Mouse (Mus musculus): Measurements from ENCODE around the gene Cdc14b. TPM values are rescaled to one million over a fixed set of nuclear protein-coding genes. Genes with fewer than 3 reads are reported as not detected.

Cdc14b gene
- polyA plus RNA-seq, 1 experiment from 2014 or later, result 3.8 TPM

- WGBS, result 87% methylated on average over 4 of the region's 4 CpGs
- Histone ChIP-seq H3K27ac (no peak overlapping the region), H3K9ac (no peak overlapping the region), H3K4me2 (no peak overlapping the region), H3K4me3 (no peak overlapping the region), H3K36me3 (ENCODE audit: poor library complexity, severe bottlenecking) (peaks cover 15% of the 10 kb centered on the region), H3K9me3 (replicated peaks) (no peaks in the 10 kb centered on the region), H3K4me1 (peaks cover 8% of the 10 kb centered on the region), H3K27me3 (no peaks in the 10 kb centered on the region)
- ATAC-seq, result no peak
Observed at GRCm38 (mm10) chr13:64183583-64183982, 91.5 kb downstream of the Cdc14b start.

- no peak overlapping the region for H3K4me3 ChIP-seq
- no peak for ATAC-seq
- no peak overlapping the region for H3K27ac ChIP-seq
- no peak overlapping the region for H3K4me2 ChIP-seq
- no peaks in the 10 kb centered on the region for H3K27me3 ChIP-seq
- H3K4me1 ChIP-seq, result peaks cover 11% of the 10 kb centered on the region
- no peaks in the 10 kb centered on the region for H3K9me3 ChIP-seq (replicated peaks)
- peaks cover 15% of the 10 kb centered on the region for H3K36me3 ChIP-seq (ENCODE audit: poor library complexity, severe bottlenecking)
- H3K9ac ChIP-seq, result no peak overlapping the region
- 85% methylated on average over 2 of the region's 2 CpGs for WGBS
Observed at GRCm38 (mm10) chr13:64182091-64182490, 93.0 kb downstream of the Cdc14b start.

GRCm38 (mm10) chr13:64180888-64181287, 94.2 kb downstream of the Cdc14b start:
- H3K4me2 ChIP-seq, result no peak overlapping the region
- H3K36me3 ChIP-seq (ENCODE audit: poor library complexity, severe bottlenecking), result peaks cover 9% of the 10 kb centered on the region
- WGBS, result 83% methylated on average over 3 of the region's 3 CpGs
- H3K27me3 ChIP-seq, result no peaks in the 10 kb centered on the region
- H3K4me3 ChIP-seq, result no peak overlapping the region
- no peak overlapping the region for H3K9ac ChIP-seq
- H3K9me3 ChIP-seq (replicated peaks), result no peaks in the 10 kb centered on the region
- peaks cover 11% of the 10 kb centered on the region for H3K4me1 ChIP-seq
- no peak for ATAC-seq
- no peak overlapping the region for H3K27ac ChIP-seq

GRCm38 (mm10) chr13:64180300-64180699, 94.8 kb downstream of the Cdc14b start:
- Histone ChIP-seq H3K9ac (no peak overlapping the region), H3K4me2 (no peak overlapping the region), H3K4me3 (no peak overlapping the region), H3K27me3 (no peaks in the 10 kb centered on the region), H3K4me1 (peaks cover 11% of the 10 kb centered on the region), H3K36me3 (ENCODE audit: poor library complexity, severe bottlenecking) (peaks cover 3% of the 10 kb centered on the region; the same call in 1 of the 2 replicates), H3K9me3 (replicated peaks) (no peaks in the 10 kb centered on the region), H3K27ac (no peak overlapping the region)
- no peak for ATAC-seq
- 87% methylated on average over 4 of the region's 4 CpGs for WGBS

GRCm38 (mm10) chr13:64178746-64179652, 96.1 kb downstream of the Cdc14b start:
- Histone ChIP-seq H3K4me3 (no peak overlapping the region), H3K9ac (no peak overlapping the region), H3K9me3 (replicated peaks) (no peaks in the 10 kb centered on the region), H3K27ac (no peak overlapping the region), H3K4me1 (peaks cover 11% of the 10 kb centered on the region), H3K36me3 (ENCODE audit: poor library complexity, severe bottlenecking) (peaks cover 5% of the 10 kb centered on the region), H3K4me2 (no peak overlapping the region), H3K27me3 (no peaks in the 10 kb centered on the region)
- 0 out of 2 replicates have a peak, but pooled peaks have one; percentile 24 for ATAC-seq
- 60% methylated on average over 13 of the region's 13 CpGs for WGBS

GRCm38 (mm10) chr13:64178000-64178399, 97.1 kb downstream of the Cdc14b start:
- Histone ChIP-seq H3K9ac (no peak overlapping the region), H3K36me3 (ENCODE audit: poor library complexity, severe bottlenecking) (peaks cover 7% of the 10 kb centered on the region), H3K4me1 (peaks cover 11% of the 10 kb centered on the region), H3K4me2 (no peak overlapping the region), H3K27ac (no peak overlapping the region), H3K27me3 (no peaks in the 10 kb centered on the region), H3K4me3 (no peak overlapping the region), H3K9me3 (replicated peaks) (no peaks in the 10 kb centered on the region)
- WGBS, result 77% methylated on average over 7 of the region's 7 CpGs
- ATAC-seq, result no peak

GRCm38 (mm10) chr13:64169746-64170145, 105.3 kb downstream of the Cdc14b start:
- ATAC-seq, result no peak
- Histone ChIP-seq H3K27me3 (no peaks in the 10 kb centered on the region), H3K27ac (no peak overlapping the region), H3K4me3 (no peak overlapping the region), H3K4me2 (no peak overlapping the region), H3K36me3 (ENCODE audit: poor library complexity, severe bottlenecking) (peaks cover 58% of the 10 kb centered on the region), H3K9ac (no peak overlapping the region), H3K9me3 (replicated peaks) (peaks cover 47% of the 10 kb centered on the region), H3K4me1 (no peaks in the 10 kb centered on the region)
- whole genome bisulfite sequencing, result 98% methylated on average over 25 of the region's 25 CpGs

GRCm38 (mm10) chr13:64163147-64163715, 111.9 kb downstream of the Cdc14b start:
- Histone ChIP-seq H3K27me3 (peaks cover 16% of the 10 kb centered on the region; the same call in 1 of the 2 replicates), H3K9me3 (replicated peaks) (peaks cover 5% of the 10 kb centered on the region), H3K36me3 (ENCODE audit: poor library complexity, severe bottlenecking) (peaks cover 9% of the 10 kb centered on the region; the same call in 1 of the 2 replicates), H3K4me1 (peaks cover 12% of the 10 kb centered on the region), H3K4me3 (peak overlapping the region; percentile 63), H3K4me2 (peak overlapping the region; percentile 95), H3K9ac (peak overlapping the region; percentile 34; the same call in 1 of the 2 replicates), H3K27ac (no peak overlapping the region)
- ATAC-seq, result no peak
- 27% methylated on average over 13 of the region's 13 CpGs for WGBS

- Histone ChIP-seq H3K27me3 (peaks cover 16% of the 10 kb centered on the region; the same call in 1 of the 2 replicates), H3K9ac (peak overlapping the region; percentile 83), H3K4me3 (peak overlapping the region; percentile 63), H3K9me3 (replicated peaks) (0 out of 2 replicates have a peak, but pooled peaks cover 4% of the 10 kb centered on the region), H3K36me3 (ENCODE audit: poor library complexity, severe bottlenecking) (peaks cover 9% of the 10 kb centered on the region; the same call in 1 of the 2 replicates), H3K4me2 (peak overlapping the region; percentile 95), H3K4me1 (peaks cover 12% of the 10 kb centered on the region), H3K27ac (no peak overlapping the region)
- no peak for ATAC-seq
- under 1% methylated on average over 14 of the region's 14 CpGs for WGBS
Observed at GRCm38 (mm10) chr13:64162626-64163025, 112.5 kb downstream of the Cdc14b start.

- Histone ChIP-seq H3K36me3 (ENCODE audit: poor library complexity, severe bottlenecking) (peaks cover 9% of the 10 kb centered on the region; the same call in 1 of the 2 replicates), H3K27ac (peak overlapping the region; percentile 74)
- ATAC-seq, result peak; percentile 75; the same call in 1 of the 2 replicates
Observed at GRCm38 (mm10) chr13:64161916-64162611, 113.0 kb downstream of the Cdc14b start.

GRCm38 (mm10) chr13:64161548-64161915, 113.6 kb downstream of the Cdc14b start, which contains the start of gene Habp4:
Habp4 (plus strand) TSS chr13:64161824.
- H3K4me3 ChIP-seq, result peak within 1 kb of the TSS; percentile 63
- peak within 1 kb of the TSS; percentile 95 for H3K4me2 ChIP-seq
- whole genome bisulfite sequencing, result under 1% methylated on average over 31 of the region's 31 CpGs
- peaks cover 19% of the 10 kb centered on the region; the same call in 1 of the 2 replicates for H3K27me3 ChIP-seq
- H3K27ac ChIP-seq, result peak within 1 kb of the TSS; percentile 74
- peak within 1 kb of the TSS; percentile 83 for H3K9ac ChIP-seq
- peaks cover 6% of the 10 kb centered on the region; the same call in 1 of the 2 replicates for H3K36me3 ChIP-seq (ENCODE audit: poor library complexity, severe bottlenecking)
- ATAC-seq, result peak; percentile 99
- H3K4me1 ChIP-seq, result peaks cover 12% of the 10 kb centered on the region
- no peaks in the 10 kb centered on the region for H3K9me3 ChIP-seq (replicated peaks)

More at GRCm38 (mm10) chr13:64161916-64162611, 113.0 kb downstream of the Cdc14b start:
- H3K9ac ChIP-seq, result peak overlapping the region; percentile 83
- peak overlapping the region; percentile 95 for H3K4me2 ChIP-seq
- H3K9me3 ChIP-seq (replicated peaks), result no peaks in the 10 kb centered on the region
- H3K4me3 ChIP-seq, result peak overlapping the region; percentile 63
- H3K4me1 ChIP-seq, result peaks cover 12% of the 10 kb centered on the region
- under 1% methylated on average over 67 of the region's 71 CpGs for WGBS
- peaks cover 16% of the 10 kb centered on the region; the same call in 1 of the 2 replicates for H3K27me3 ChIP-seq
